Mouse (Mus musculus) midbrain, embryonic 13.5 days (tissue): ENCODE data around the gene Anapc15-ps. TPM values are rescaled to one million over a fixed set of nuclear protein-coding genes. Genes with fewer than 3 reads are reported as not detected.

Experiments used
- ATAC-seq: fragments of 200-750 bp; cut with Nextera tagmentation; 2 replicates; pipeline ENCODE4 v1.8.0; 2017; ENCODE audit warnings: mild to moderate bottlenecking, moderate TSS enrichment, moderate library complexity
- H3K27ac ChIP-seq: fragments of 300-500 bp; sonication (generic); 2 replicates; pipeline ENCODE4 v1.5.1; 2015; ENCODE audit warnings: inconsistent platforms, mild to moderate bottlenecking, moderate library complexity
- H3K27me3 ChIP-seq: fragments of 300-500 bp; sonication (generic); 2 replicates; pipeline ENCODE4 v1.6.1; 2015; ENCODE audit warnings: mild to moderate bottlenecking, inconsistent platforms
- H3K36me3 ChIP-seq: fragments of 300-500 bp; sonication (generic); 2 replicates; pipeline ENCODE4 v1.6.1; 2015; ENCODE audit warnings: mild to moderate bottlenecking, inconsistent platforms
- H3K4me1 ChIP-seq: fragments of 300-500 bp; sonication (generic); replicated peaks from 2 replicates; pipeline ENCODE4 v1.6.1; 2015; ENCODE audit warnings: inconsistent platforms
- H3K4me2 ChIP-seq: fragments of 300-500 bp; sonication (generic); replicated peaks from 2 replicates; pipeline ENCODE4 v1.6.1; 2015; ENCODE audit warnings: moderate library complexity, mild to moderate bottlenecking, inconsistent platforms
- H3K4me3 ChIP-seq: fragments of 300-500 bp; sonication (generic); replicated peaks from 2 replicates; pipeline ENCODE4 v1.5.1; 2015; ENCODE audit warnings: mild to moderate bottlenecking, inconsistent platforms
- H3K9ac ChIP-seq: fragments of 300-500 bp; sonication (generic); replicated peaks from 2 replicates; pipeline ENCODE4 v1.6.1; 2015; ENCODE audit warnings: mild to moderate bottlenecking, inconsistent platforms
- H3K9me3 ChIP-seq: fragments of 300-500 bp; sonication (generic); 2 replicates; pipeline ENCODE4 v1.6.1; 2016; ENCODE audit warnings: mild to moderate bottlenecking, inconsistent platforms
- WGBS: fragments of 180-500 bp; shearing (Covaris S2); methylation state at CpG from one replicate; pipeline ENCODE4 v1.1.7; 2015; 5-methylcytosine and 5-hydroxymethylcytosine counted together
- polyA plus RNA-seq: library from polyadenylated mRNA; unstranded; fragments of >200 nt; fragmentation: Nextera tagmentation; extraction: Ambion mirVana; gene quantifications from 2 replicates; pipeline ENCODE4 v1.2.1, GENCODE M21; 2015

Anapc15-ps gene
- polyA plus RNA-seq, 1 experiment from 2014 or later = not detected

DNA sequence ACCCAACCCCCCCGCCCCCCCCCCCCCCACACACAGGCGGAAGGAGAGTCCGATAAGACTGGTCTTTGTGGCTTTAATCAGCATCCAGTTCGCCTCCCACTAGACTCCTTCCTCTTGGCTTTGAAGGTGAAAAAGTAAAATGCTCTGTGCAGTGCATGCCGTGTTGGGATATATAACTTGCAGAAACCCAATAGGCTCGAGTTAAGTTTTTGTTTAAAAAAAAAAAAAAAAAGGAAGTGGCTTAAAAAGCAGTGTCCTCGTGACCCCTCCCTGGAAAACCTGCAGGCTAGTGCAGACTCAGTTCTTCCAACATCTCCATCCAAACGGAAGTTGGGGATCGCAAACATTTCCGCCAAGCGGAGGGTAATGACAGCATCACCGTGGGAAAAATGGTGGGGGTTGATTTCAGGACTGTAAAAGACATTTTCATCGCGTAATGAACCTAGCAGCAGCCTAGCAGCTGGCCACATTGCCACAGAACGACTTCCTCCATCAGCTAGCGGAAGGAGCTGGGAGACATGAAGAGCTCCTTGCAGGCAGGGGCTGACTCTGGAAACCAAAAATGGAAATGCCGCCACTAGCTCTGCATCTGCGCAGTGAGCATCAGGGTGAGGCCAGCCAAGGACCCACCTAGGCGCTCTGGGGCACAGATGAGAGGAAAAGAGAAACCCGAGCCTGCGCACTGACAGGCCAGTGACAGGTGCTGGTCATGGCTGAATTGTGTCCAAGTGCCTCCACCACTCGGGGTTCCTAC, 4.3 kb upstream of the Anapc15-ps start:
- Histone ChIP-seq H3K9ac (no peak overlapping the region), H3K27me3 (no peaks in the 10 kb centered on the region), H3K4me2 (no peak overlapping the region), H3K27ac (no peak overlapping the region), H3K9me3 (no peaks in the 10 kb centered on the region; the same call in 1 of the 2 replicates), H3K36me3 (no peaks in the 10 kb centered on the region), H3K4me3 (no peak overlapping the region), H3K4me1 (peaks cover 12% of the 10 kb centered on the region)
- no peak for ATAC-seq
- WGBS = 69% methylated on average over 22 of the region's 22 CpGs

DNA sequence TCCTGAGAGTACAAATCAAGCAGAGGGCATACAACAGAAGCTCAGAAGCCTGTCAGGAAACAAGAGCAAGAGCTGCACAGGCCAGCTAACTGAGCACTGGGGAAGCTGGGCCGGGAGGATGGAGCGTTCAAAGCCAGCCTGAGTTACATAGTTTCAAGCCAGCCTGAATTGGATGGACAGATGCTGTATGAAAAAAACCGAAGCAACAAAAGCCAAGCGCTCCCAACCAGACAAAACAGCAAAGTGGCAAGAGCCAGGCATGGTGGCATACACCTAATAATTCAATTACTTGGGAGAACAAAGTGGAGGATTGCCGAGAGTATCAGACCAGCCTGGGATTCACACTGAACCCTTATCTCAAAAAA, 3.7 kb upstream of the Anapc15-ps start:
- no peak overlapping the region for H3K4me3 ChIP-seq
- no peaks in the 10 kb centered on the region for H3K27me3 ChIP-seq
- ATAC-seq = no peak
- H3K9me3 ChIP-seq = no peaks in the 10 kb centered on the region; the same call in 1 of the 2 replicates
- H3K36me3 ChIP-seq = no peaks in the 10 kb centered on the region
- 66% methylated on average over 5 of the region's 5 CpGs for WGBS
- H3K9ac ChIP-seq = no peak overlapping the region
- peaks cover 12% of the 10 kb centered on the region for H3K4me1 ChIP-seq
- no peak overlapping the region for H3K4me2 ChIP-seq
- H3K27ac ChIP-seq = no peak overlapping the region

DNA sequence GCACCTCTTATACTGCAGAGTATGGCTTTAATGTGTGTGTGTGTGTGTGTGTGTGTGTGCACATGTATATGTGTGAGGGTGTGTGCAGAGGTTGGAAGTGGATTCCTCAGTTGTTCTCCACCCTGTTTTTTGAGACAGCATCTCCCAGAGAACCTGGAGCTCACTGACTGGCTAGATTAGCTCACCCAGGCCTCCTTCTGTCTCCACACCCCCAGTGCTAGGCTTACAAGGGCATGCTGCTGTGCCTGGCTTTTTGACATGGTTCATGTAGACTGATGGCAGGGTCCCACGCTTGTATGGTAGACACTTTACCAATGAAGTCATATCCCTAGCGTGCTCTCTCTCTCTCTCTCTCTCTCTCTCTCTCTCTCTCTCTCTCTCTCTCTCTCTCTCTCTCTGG, 3.1 kb upstream of the Anapc15-ps start:
- H3K27me3 ChIP-seq = no peaks in the 10 kb centered on the region
- WGBS = 92% methylated on average over 2 of the region's 2 CpGs
- no peaks in the 10 kb centered on the region for H3K36me3 ChIP-seq
- H3K4me3 ChIP-seq = no peak overlapping the region
- no peak overlapping the region for H3K4me2 ChIP-seq
- H3K27ac ChIP-seq = no peak overlapping the region
- H3K4me1 ChIP-seq = peaks cover 12% of the 10 kb centered on the region
- H3K9ac ChIP-seq = no peak overlapping the region
- no peak for ATAC-seq
- H3K9me3 ChIP-seq = no peaks in the 10 kb centered on the region; the same call in 1 of the 2 replicates

DNA sequence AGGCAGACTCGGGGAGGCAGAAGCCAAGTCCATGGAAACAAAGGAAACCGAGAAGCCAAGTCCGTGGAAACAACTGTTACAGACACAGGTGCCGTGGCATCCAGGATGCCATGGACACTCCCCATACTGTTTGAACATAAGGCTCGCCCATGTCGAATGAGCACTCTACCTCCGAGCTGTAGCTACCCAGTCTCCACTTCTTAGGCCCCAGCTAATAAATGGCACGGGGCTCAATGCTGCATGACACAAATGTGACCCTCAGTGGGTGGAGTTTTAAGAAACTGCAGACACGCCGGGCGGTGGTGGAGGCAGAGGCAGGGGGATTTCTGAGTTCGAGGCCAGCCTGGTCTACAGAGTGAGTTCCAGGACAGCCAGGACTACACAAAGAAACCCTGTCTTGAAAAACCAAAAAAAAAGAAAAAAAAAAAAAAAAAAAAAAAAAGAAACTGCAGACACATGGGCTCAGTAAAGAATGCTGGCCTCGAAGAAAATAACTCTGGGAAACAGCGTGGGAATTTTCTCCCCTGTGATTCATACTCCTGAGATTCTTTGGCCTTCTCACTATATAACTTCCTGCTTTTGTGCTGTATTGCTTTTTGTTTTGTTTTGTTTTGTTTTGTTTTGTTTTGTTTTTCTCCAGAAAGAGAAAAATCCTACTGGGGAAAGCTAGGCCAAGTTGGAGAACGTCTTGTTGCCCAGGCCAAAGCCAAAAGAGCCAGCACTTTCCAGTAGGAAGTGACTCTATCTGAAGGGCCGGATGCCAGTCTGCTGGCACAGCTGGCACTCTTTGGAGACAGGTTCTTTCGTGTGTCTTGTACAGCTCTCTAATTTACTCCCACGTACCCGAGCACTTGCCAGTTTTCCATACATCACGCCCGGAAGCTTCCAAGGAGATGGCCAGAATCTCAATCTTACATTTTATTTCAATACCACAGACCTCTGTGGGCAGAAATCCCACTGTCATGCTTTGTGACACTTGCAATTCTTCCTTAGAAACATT, 2.2 kb downstream of the Anapc15-ps start:
- WGBS = 87% methylated on average over 21 of the region's 21 CpGs
- H3K9ac ChIP-seq = no peak overlapping the region
- no peaks in the 10 kb centered on the region for H3K36me3 ChIP-seq
- no peak overlapping the region for H3K27ac ChIP-seq
- H3K4me2 ChIP-seq = no peak overlapping the region
- H3K9me3 ChIP-seq = no peaks in the 10 kb centered on the region; the same call in 1 of the 2 replicates
- no peak overlapping the region for H3K4me3 ChIP-seq
- no peak for ATAC-seq
- H3K4me1 ChIP-seq = no peaks in the 10 kb centered on the region
- H3K27me3 ChIP-seq = no peaks in the 10 kb centered on the region

DNA sequence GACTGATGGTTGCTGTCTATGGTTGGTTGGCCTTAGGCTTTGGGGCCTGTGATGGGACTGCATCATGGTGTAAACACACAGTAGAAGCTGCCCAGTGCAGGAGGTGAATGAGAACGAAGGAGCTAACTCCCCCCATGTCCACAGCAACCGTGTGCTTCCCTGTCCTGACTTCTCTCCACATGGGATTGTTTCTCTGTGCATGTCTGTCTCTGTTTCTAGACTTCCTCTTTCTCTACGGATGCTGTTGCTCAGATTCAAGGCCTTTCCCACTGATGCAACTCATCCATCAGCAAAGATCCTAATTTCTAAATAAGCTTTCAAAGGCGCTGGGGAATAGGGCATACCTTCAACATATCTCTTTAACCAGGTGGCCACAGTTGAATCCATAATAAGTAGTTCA, 3.4 kb downstream of the Anapc15-ps start:
- Histone ChIP-seq H3K36me3 (no peaks in the 10 kb centered on the region), H3K4me1 (no peaks in the 10 kb centered on the region), H3K4me3 (no peak overlapping the region), H3K27ac (no peak overlapping the region), H3K9me3 (no peaks in the 10 kb centered on the region; the same call in 1 of the 2 replicates), H3K27me3 (no peaks in the 10 kb centered on the region), H3K9ac (no peak overlapping the region), H3K4me2 (no peak overlapping the region)
- WGBS = 83% methylated on average over 4 of the region's 4 CpGs
- no peak for ATAC-seq

DNA sequence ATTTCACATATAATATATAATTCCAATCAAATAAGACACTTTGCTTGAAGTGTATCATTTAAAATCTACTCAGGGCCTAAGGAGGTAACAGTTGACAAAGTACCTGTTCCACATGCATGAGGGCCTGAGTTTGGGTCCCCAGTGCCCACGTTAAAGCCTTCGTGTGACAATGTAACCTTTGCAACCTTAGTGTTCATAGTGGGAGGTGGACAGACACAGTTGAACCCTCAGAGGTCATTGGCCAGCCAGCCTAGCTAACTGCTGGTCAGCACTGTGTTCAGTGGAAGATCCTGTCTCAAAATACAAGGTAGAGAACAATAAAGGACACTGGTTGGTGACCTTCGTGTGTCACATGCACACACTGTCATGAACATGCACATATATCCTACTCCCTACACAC, 4.2 kb downstream of the Anapc15-ps start:
- Histone ChIP-seq H3K4me1 (no peaks in the 10 kb centered on the region), H3K36me3 (no peaks in the 10 kb centered on the region), H3K4me2 (no peak overlapping the region), H3K27ac (no peak overlapping the region), H3K27me3 (no peaks in the 10 kb centered on the region), H3K9ac (no peak overlapping the region), H3K4me3 (no peak overlapping the region), H3K9me3 (no peaks in the 10 kb centered on the region; the same call in 1 of the 2 replicates)
- no peak for ATAC-seq
- WGBS = 92% methylated on average over 3 of the region's 3 CpGs

DNA sequence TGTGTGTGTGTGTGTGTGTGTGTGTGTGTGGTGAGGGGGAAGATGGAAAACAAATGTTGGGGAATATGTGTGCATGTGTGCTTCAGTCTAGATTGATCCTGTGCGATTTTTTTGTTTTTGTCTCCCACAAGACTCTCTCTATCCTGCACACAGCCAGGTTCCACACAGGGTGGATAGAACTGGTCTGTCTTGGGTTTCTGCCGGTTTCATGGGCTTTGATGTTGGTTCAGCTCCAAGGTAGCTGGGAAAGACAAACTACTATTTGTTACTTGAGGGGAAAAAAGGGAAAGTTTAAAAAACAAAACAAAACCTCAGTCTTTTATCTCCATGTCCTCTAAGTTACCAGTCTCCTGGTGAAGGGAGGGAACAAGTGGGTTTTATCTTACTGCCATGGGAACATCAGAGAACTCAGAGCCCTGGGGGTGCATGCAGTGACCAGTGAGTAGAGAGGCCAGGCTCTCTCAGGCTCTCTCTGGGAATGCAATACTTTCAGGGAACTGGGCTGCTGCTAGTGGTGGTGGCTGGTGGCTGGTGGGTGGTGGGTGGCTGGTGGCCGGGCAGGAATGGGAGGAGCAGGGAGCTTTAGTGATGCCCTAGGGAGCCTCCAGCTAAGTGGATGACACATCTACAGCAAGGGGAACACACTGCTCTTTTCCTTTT, 5.8 kb downstream of the Anapc15-ps start:
- ATAC-seq = no peak
- 77% methylated on average over 3 of the region's 3 CpGs for WGBS
- Histone ChIP-seq H3K4me3 (no peak overlapping the region), H3K27me3 (no peaks in the 10 kb centered on the region), H3K9me3 (no peaks in the 10 kb centered on the region), H3K36me3 (no peaks in the 10 kb centered on the region), H3K27ac (no peak overlapping the region), H3K4me1 (no peaks in the 10 kb centered on the region), H3K9ac (no peak overlapping the region), H3K4me2 (no peak overlapping the region)

DNA sequence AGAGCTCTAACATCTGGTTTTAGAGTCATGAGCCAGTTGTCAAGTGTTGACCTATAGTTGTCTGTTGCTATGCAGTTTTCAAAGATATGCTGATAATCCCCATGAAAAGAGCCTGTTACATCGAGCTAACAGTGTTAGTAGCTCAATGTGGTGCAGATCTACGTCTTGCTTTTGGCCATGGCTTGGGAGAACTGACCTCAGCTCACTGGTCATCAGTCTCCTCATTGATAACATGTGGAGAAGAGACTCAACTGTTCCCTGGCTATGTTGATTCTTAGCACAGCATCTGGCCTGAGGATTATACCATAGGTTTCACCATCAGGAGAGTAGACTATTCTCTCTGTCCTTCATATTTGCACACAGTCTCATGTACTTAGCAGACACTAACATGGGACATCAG, 6.5 kb downstream of the Anapc15-ps start:
- Histone ChIP-seq H3K4me1 (no peaks in the 10 kb centered on the region), H3K4me3 (no peak overlapping the region), H3K4me2 (no peak overlapping the region), H3K27me3 (no peaks in the 10 kb centered on the region), H3K9ac (no peak overlapping the region), H3K9me3 (no peaks in the 10 kb centered on the region), H3K27ac (no peak overlapping the region), H3K36me3 (no peaks in the 10 kb centered on the region)
- WGBS = 38% methylated on average over 2 of the region's 2 CpGs
- no peak for ATAC-seq

DNA sequence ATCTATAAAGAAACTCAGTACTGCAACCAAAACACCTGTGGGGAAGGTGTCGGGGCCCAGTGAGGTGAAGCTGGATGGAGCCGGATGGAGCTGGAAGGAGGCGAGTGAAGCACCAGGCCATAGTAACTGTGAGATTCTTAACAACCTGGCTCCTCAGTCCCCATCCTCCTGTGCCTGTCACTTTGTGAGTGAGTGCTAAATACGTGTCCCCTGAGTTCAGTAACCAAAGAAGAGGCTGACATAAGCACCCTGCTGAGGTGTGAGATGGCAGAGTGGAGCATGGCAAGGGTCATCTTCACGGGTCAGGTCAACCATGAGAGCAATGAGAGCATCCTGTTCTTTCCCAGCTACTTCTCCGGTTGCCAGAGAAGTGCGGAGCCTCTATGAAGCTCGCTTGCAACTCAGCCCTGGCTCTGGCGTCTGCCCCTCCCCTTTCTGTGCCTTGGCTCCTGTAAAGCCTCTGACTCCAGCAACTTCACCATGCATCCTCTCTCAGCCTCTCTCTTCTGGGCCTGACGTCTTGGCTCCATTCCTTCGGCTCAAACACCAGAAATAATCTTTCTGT, 7.7 kb downstream of the Anapc15-ps start:
- no peak for ATAC-seq
- no peaks in the 10 kb centered on the region for H3K4me1 ChIP-seq
- no peaks in the 10 kb centered on the region for H3K9me3 ChIP-seq
- no peak overlapping the region for H3K4me2 ChIP-seq
- H3K27me3 ChIP-seq = no peaks in the 10 kb centered on the region
- H3K4me3 ChIP-seq = no peak overlapping the region
- WGBS = 48% methylated on average over 11 of the region's 11 CpGs
- H3K9ac ChIP-seq = no peak overlapping the region
- H3K27ac ChIP-seq = no peak overlapping the region
- no peaks in the 10 kb centered on the region for H3K36me3 ChIP-seq

DNA sequence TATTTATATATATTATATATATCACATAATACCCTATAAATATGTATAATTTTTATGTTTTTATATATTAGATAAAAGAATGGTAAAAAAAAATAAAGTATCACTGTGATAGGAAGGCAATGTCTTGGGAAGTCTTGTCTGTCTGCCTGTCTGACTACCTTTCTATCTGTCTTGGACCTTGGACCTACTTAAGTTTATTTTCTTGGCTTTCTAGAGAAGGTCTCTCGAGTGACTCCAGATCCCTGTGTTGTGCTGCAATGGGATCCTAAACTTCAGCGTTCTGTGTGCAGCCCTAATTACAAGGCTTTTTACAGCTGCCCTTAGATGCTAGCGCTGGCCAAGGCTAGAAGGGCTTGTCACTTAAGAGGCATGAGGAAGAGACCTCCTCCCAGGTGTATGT, 8.6 kb downstream of the Anapc15-ps start:
- Histone ChIP-seq H3K27ac (no peak overlapping the region), H3K9me3 (no peaks in the 10 kb centered on the region), H3K27me3 (no peaks in the 10 kb centered on the region), H3K4me1 (peaks cover 2% of the 10 kb centered on the region; the same call in 1 of the 2 replicates), H3K4me2 (no peak overlapping the region), H3K36me3 (no peaks in the 10 kb centered on the region), H3K4me3 (no peak overlapping the region), H3K9ac (no peak overlapping the region)
- WGBS = 89% methylated on average over 3 of the region's 3 CpGs
- no peak for ATAC-seq

DNA sequence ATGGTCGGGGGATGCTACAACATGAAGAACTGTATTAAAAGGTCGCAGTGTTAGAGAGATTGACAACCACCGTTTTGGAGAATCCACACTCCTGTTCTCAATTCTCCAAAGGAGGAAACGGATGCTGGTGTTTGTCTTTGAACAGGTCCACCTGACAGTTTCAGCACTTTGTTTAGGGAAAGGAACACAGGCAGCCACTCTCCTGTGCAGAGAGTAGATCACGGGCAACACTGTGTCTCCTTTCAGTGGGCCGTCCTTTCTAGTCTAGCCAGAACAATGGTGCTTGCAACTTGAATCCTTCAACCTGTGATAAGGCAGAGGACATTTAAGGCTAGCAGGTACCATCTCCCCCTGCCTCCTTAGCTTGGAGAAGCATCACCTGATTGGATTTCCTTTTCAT, 12.9 kb downstream of the Anapc15-ps start:
- Histone ChIP-seq H3K9me3 (no peaks in the 10 kb centered on the region), H3K4me1 (peaks cover 12% of the 10 kb centered on the region; the same call in 1 of the 2 replicates), H3K36me3 (no peaks in the 10 kb centered on the region), H3K27ac (no peak overlapping the region), H3K9ac (no peak overlapping the region), H3K4me3 (no peak overlapping the region), H3K27me3 (no peaks in the 10 kb centered on the region), H3K4me2 (no peak overlapping the region)
- WGBS = 83% methylated on average over 6 of the region's 6 CpGs
- no peak for ATAC-seq
